ENCODE assay signal across 18 mouse cellular contexts in the genomic region with DNA sequence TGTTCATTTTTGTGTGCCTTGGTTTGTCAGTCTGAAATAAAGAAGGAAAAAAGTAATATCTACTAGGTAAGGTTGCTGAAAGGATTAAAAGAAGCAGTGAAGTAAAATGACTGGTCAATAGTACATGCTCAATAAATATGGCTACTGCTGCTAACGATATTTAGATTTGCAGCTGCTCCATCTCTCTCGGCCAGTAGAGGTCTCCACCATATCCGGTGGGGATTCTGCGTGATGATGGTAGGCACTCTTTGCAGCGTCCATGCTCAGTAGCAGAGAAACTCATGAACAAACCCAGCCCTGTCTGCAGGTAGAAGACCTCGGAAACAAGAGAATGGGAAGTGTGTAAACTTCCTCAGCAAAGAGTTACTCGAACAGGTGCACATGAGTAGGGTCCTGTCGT. TPM values are rescaled to one million over a fixed set of nuclear protein-coding genes. Genes with fewer than 3 reads are reported as not detected.
DNase-seq lines count a peak whose midpoint lies in the region; ATAC-seq and TF ChIP-seq lines count a peak whose summit lies in the region.
"Had no signal": no experiment of that assay in that cellular context is flagged by ENCODE, and none has a peak within 500 bp of the region (broad histone marks: within the 10 kb centered on the region; RNA-seq: fewer than 3 reads in every experiment).

No protein-coding gene starts in this region.

- no peaks in the 10 kb centered on the region for H3K36me3 ChIP-seq in intestine, postnatal 0 days (ENCODE audit: control insufficient read depth, insufficient read depth)
- H3K36me3 ChIP-seq in intestine, embryonic 16.5 days (ENCODE audit: control insufficient read depth, insufficient read depth, low read length) = no peaks in the 10 kb centered on the region
- no peaks in the 10 kb centered on the region for H3K36me3 ChIP-seq in testis, adult 2 months (ENCODE audit: control insufficient read depth, insufficient read depth, low read length)
- no peaks in the 10 kb centered on the region for H3K36me3 ChIP-seq in stomach, postnatal 0 days (ENCODE audit: control insufficient read depth, insufficient read depth, low read length)
- H3K36me3 ChIP-seq: heart, embryonic 10.5 days; limb, embryonic 13.5 days; midbrain, embryonic 10.5 days; neural tube, embryonic 12.5 days had no signal

- H3K4me3 ChIP-seq in intestine, postnatal 0 days (ENCODE audit: low read depth, low read length) = no peak overlapping the region
- H3K4me3 ChIP-seq in intestine, embryonic 16.5 days (ENCODE audit: low read length) = no peak overlapping the region
- no peak overlapping the region; the same call in 1 of the 2 replicates for H3K4me3 ChIP-seq in testis, adult 2 months (ENCODE audit: control insufficient read depth, low read depth, low read length)
- H3K4me3 ChIP-seq in stomach, postnatal 0 days (ENCODE audit: low read depth, low read length) = no peak overlapping the region
- H3K4me3 ChIP-seq: heart, embryonic 10.5 days; limb, embryonic 13.5 days; midbrain, embryonic 10.5 days; neural tube, embryonic 12.5 days had no signal

- peak; percentile 24; the same call in 1 of the 2 replicates for TF ChIP-seq CTCF in intestine, postnatal 0 days (IDR thresholded peaks at IDR 0.05; ENCODE audit: low read depth)
- peak; percentile 41; the same call in 1 of the 2 replicates for TF ChIP-seq CTCF in testis, adult 2 months (IDR thresholded peaks at IDR 0.05; ENCODE audit: control insufficient read depth, insufficient read depth, insufficient replicate concordance, low read depth, low read length)
- peak; percentile 29 for TF ChIP-seq CTCF in stomach, postnatal 0 days (IDR thresholded peaks at IDR 0.05; ENCODE audit: low read depth)

- H3K9me3 ChIP-seq in intestine, postnatal 0 days (ENCODE audit: control insufficient read depth) = no peaks in the 10 kb centered on the region
- no peaks in the 10 kb centered on the region for H3K9me3 ChIP-seq in intestine, embryonic 16.5 days (ENCODE audit: control insufficient read depth, low read length)
- no peaks in the 10 kb centered on the region for H3K9me3 ChIP-seq in stomach, postnatal 0 days (ENCODE audit: control insufficient read depth, low read length)
- H3K9me3 ChIP-seq: heart, embryonic 10.5 days; limb, embryonic 13.5 days; midbrain, embryonic 10.5 days; neural tube, embryonic 12.5 days had no signal

- no peak for TF ChIP-seq EP300 in stomach, postnatal 0 days (optimal IDR thresholded peaks at IDR 0.05)

- H3K4me1 ChIP-seq in intestine, postnatal 0 days (replicated peaks; ENCODE audit: control insufficient read depth, insufficient read depth, low read length) = no peaks in the 10 kb centered on the region
- no peaks in the 10 kb centered on the region for H3K4me1 ChIP-seq in intestine, embryonic 16.5 days (ENCODE audit: control insufficient read depth, insufficient read depth, low read length)
- H3K4me1 ChIP-seq in testis, adult 2 months (ENCODE audit: control insufficient read depth, insufficient read depth, low read length) = peaks cover 3% of the 10 kb centered on the region
- no peaks in the 10 kb centered on the region for H3K4me1 ChIP-seq in stomach, postnatal 0 days (replicated peaks; ENCODE audit: control insufficient read depth, insufficient read depth)
- H3K4me1 ChIP-seq: limb, embryonic 13.5 days; neural tube, embryonic 12.5 days had no signal

- H3K27me3 ChIP-seq in intestine, postnatal 0 days (replicated peaks; ENCODE audit: control insufficient read depth, insufficient read depth, low read length) = no peaks in the 10 kb centered on the region
- no peaks in the 10 kb centered on the region for H3K27me3 ChIP-seq in intestine, embryonic 16.5 days (replicated peaks; ENCODE audit: control insufficient read depth, insufficient read depth, low read length)
- H3K27me3 ChIP-seq in testis, adult 2 months (ENCODE audit: control insufficient read depth, insufficient read depth, low read length) = no peaks in the 10 kb centered on the region
- no peaks in the 10 kb centered on the region for H3K27me3 ChIP-seq in stomach, postnatal 0 days (ENCODE audit: control insufficient read depth, insufficient read depth, low read length)
- H3K27me3 ChIP-seq: limb, embryonic 13.5 days; neural tube, embryonic 12.5 days had no signal

- no peak overlapping the region for H3K9ac ChIP-seq in intestine, postnatal 0 days (ENCODE audit: low read depth, low read length)
- no peak overlapping the region for H3K9ac ChIP-seq in intestine, embryonic 16.5 days (ENCODE audit: low read depth, low read length)
- H3K9ac ChIP-seq in stomach, postnatal 0 days (ENCODE audit: low read length) = no peak overlapping the region
- H3K9ac ChIP-seq: limb, embryonic 13.5 days; neural tube, embryonic 12.5 days had no signal

- H3K27ac ChIP-seq in intestine, postnatal 0 days (ENCODE audit: low read depth, low read length) = no peak overlapping the region
- no peak overlapping the region for H3K27ac ChIP-seq in intestine, embryonic 16.5 days (ENCODE audit: low read length)
- H3K27ac ChIP-seq in testis, adult 2 months (ENCODE audit: control insufficient read depth, insufficient read depth, low read depth, low read length) = no peak overlapping the region
- no peak overlapping the region for H3K27ac ChIP-seq in stomach, postnatal 0 days (replicated peaks)
- H3K27ac ChIP-seq: heart, embryonic 10.5 days; limb, embryonic 13.5 days; midbrain, embryonic 10.5 days; neural tube, embryonic 12.5 days had no signal

- 85% methylated on average over 8 of the region's 8 CpGs for WGBS in intestine, postnatal 0 days
- WGBS in intestine, embryonic 16.5 days = 81% methylated on average over 8 of the region's 8 CpGs
- WGBS in stomach, postnatal 0 days = 84% methylated on average over 8 of the region's 8 CpGs

- TF ChIP-seq POLR2A in testis, adult 2 months (IDR thresholded peaks at IDR 0.05; ENCODE audit: control insufficient read depth, low read depth, low read length) = no peak

- no peak for DNase-seq in testis, postnatal 14 days (ENCODE audit: low spot score)
- peak; percentile 4 for DNase-seq in T-cell, adult 2 months (ENCODE audit: low spot score)
- DNase-seq in stomach, postnatal 0 days (ENCODE audit: low spot score) = no peak
- DNase-seq in frontal cortex, postnatal 25 days (ENCODE audit: low spot score in 2 of 2) = no peak
- DNase-seq in urinary bladder, adult 18-20 months (ENCODE audit: low spot score in 2 of 2) = no peak
- DNase-seq: cerebellum, adult 11-12 months; heart, postnatal 4 days; kidney, postnatal 36 days had no signal

- no peak for ATAC-seq in intestine, postnatal 0 days
- ATAC-seq in intestine, embryonic 16.5 days = no peak
- ATAC-seq in stomach, postnatal 0 days (ENCODE audit: low FRiP score, low TSS enrichment) = no peak
- ATAC-seq: forebrain, embryonic 14.5 days had no signal

- H3K4me2 ChIP-seq in intestine, postnatal 0 days (replicated peaks; ENCODE audit: low read depth) = no peak overlapping the region
- no peak overlapping the region for H3K4me2 ChIP-seq in intestine, embryonic 16.5 days (ENCODE audit: low read depth, low read length)
- no peak overlapping the region for H3K4me2 ChIP-seq in stomach, postnatal 0 days (replicated peaks; ENCODE audit: low read depth)
- H3K4me2 ChIP-seq: limb, embryonic 13.5 days; neural tube, embryonic 12.5 days had no signal

RNA-seq across cellular contexts. Expression of a gene that starts 0.9 kb away (rescaled TPM):
- 0.13 TPM in 1 of 2 replicates, not detected in the other for polyA plus RNA-seq in intestine, postnatal 0 days (2015; fragmentation: Nextera tagmentation; extraction: Ambion mirVana)
- not detected in 2 replicates for polyA plus RNA-seq in intestine, embryonic 16.5 days (2015; fragmentation: Nextera tagmentation; extraction: Ambion mirVana)
- not detected in 2 replicates for polyA plus RNA-seq in testis, adult 2 months (2012; rRNA removed)
- 0.24 and 0.27 TPM in 2 replicates for polyA plus RNA-seq in stomach, postnatal 0 days (2015; fragmentation: Nextera tagmentation; extraction: Ambion mirVana)
- polyA plus RNA-seq: heart, embryonic 10.5 days; intestine, embryonic 14.5 days; limb, embryonic 13.5 days; lung, embryonic 16.5 days; midbrain, embryonic 10.5 days; neural tube, embryonic 12.5 days had no signal
